8 mouse cellular contexts compared by ENCODE assay signal in genomic region chr17:47332664-47333063, GRCm38 (mm10). TPM values are rescaled to one million over a fixed set of nuclear protein-coding genes. Genes with fewer than 3 reads are reported as not detected.
A peak's percentile ranks its signal among the peaks of the same experiment; 100 is the strongest.
DNase-seq lines count a peak whose midpoint lies in the region; ATAC-seq and TF ChIP-seq lines count a peak whose summit lies in the region.
"Not testable (repeated sequence)": the region's sequence is repeated elsewhere in the genome, so short reads cannot be mapped to it uniquely, and the experiment has no call there.

No protein-coding gene starts in this region.

- TF ChIP-seq CTCF in C2C12 (IDR thresholded peaks at IDR 0.05; ENCODE audit: control insufficient read depth, insufficient read depth, insufficient read length): peak; percentile 12
- peak; percentile 10; the same call in 1 of the 2 replicates for TF ChIP-seq CTCF in small intestine, adult 2 months (IDR thresholded peaks at IDR 0.05; ENCODE audit: extremely low read depth, insufficient read length, insufficient replicate concordance, low read depth, low read length)

- not testable (repeated sequence) for H3K79me2 ChIP-seq in C2C12 (ENCODE audit: control insufficient read depth, insufficient read depth)

- H3K9me3 ChIP-seq in heart, embryonic 15.5 days (replicated peaks): not testable (repeated sequence)

- not testable (repeated sequence) for TF ChIP-seq POLR2A in small intestine, adult 2 months (IDR thresholded peaks at IDR 0.05; ENCODE audit: low read depth, low read length)

- not testable (repeated sequence) for H3K27me3 ChIP-seq in C2C12 (ENCODE audit: control insufficient read depth, insufficient read depth, insufficient read length); heart, embryonic 15.5 days; small intestine, adult 2 months (ENCODE audit: control insufficient read depth, insufficient read depth, low read length)

- not testable (repeated sequence) for H3K4me3 ChIP-seq in C2C12 (ENCODE audit: insufficient read depth, poor library complexity, severe bottlenecking); heart, embryonic 15.5 days; small intestine, adult 2 months (ENCODE audit: low read depth, low read length)

- not testable (repeated sequence) for H3K9ac ChIP-seq in heart, embryonic 15.5 days

- peak; percentile 24 for DNase-seq in adipocyte (ENCODE audit: low spot score)
- peak; percentile 10 for DNase-seq in embryo, embryonic 10 days (ENCODE audit: low spot score)
- peak; percentile 39 for DNase-seq in kidney, adult 9 months
- DNase-seq in left cerebral cortex, postnatal 14 days (ENCODE audit: low spot score in 2 of 2): peak; percentile 26 to 28
- DNase-seq in lung, postnatal 10 days: peak; percentile 38

- ATAC-seq in heart, embryonic 15.5 days (replicated peaks; ENCODE audit: insufficient number of reproducible peaks, insufficient read depth, low FRiP score, low read depth): not testable (repeated sequence)

- not testable (repeated sequence) for H3K79me3 ChIP-seq in C2C12 (ENCODE audit: low read depth)

- H3K36me3 ChIP-seq in C2C12 (ENCODE audit: control insufficient read depth, insufficient read depth): peaks cover 24% of the 10 kb centered on the region
- peaks cover 14% of the 10 kb centered on the region; the same call in 1 of the 2 replicates for H3K36me3 ChIP-seq in heart, embryonic 15.5 days
- H3K36me3 ChIP-seq in small intestine, adult 2 months (ENCODE audit: control insufficient read depth, insufficient read depth, low read length): not testable (repeated sequence)

- not testable (repeated sequence) for H3ac ChIP-seq in C2C12 (ENCODE audit: control insufficient read depth, insufficient read length, low read depth)

- 48% methylated on average over 5 of the region's 5 CpGs for whole genome bisulfite sequencing in heart, embryonic 15.5 days
- WGBS in small intestine, adult 2 months: 24% methylated on average over 5 of the region's 5 CpGs

- not testable (repeated sequence) for H3K4me1 ChIP-seq in heart, embryonic 15.5 days (replicated peaks); small intestine, adult 2 months (ENCODE audit: control insufficient read depth, insufficient read depth, insufficient read length, low read length)

- intact Hi-C loops in left cerebral cortex, postnatal 14 days (cut with DNase I): loop anchor here (5.0 kb wide), 2 partner anchors 190 to 295 kb away; no protein-coding TSS in a partner anchor

- peak overlapping the region; percentile 25; the same call in 1 of the 2 replicates for H3K27ac ChIP-seq in heart, embryonic 15.5 days
- H3K27ac ChIP-seq in small intestine, adult 2 months (ENCODE audit: insufficient read depth, low read depth, low read length): not testable (repeated sequence)

- H3K4me2 ChIP-seq in heart, embryonic 15.5 days: not testable (repeated sequence)

RNA-seq across cellular contexts. Expression of gene Mrps10, which starts 36.0 kb away (rescaled TPM):
- 88.2 TPM for polyA plus RNA-seq in C2C12 (2012; fragmentation: generic; extraction: Trizol)
- 58.4 and 61.0 TPM in 2 replicates for polyA plus RNA-seq in heart, embryonic 15.5 days (2015; fragmentation: Nextera tagmentation; extraction: Ambion mirVana)
- 10 to 100 TPM; 26.2 to 28.5 TPM for total RNA-seq in left cerebral cortex, postnatal 14 days (2021)
- 11.3 and 13.5 TPM in 2 replicates for polyA plus RNA-seq in small intestine, adult 2 months (2012; rRNA removed)

RNA-seq across cellular contexts. Expression of gene Guca1b, which starts 52.5 kb away (rescaled TPM):
- polyA plus RNA-seq in C2C12 (2012; fragmentation: generic; extraction: Trizol): 0.11 TPM
- 0.91 and 1.2 TPM in 2 replicates for polyA plus RNA-seq in heart, embryonic 15.5 days (2015; fragmentation: Nextera tagmentation; extraction: Ambion mirVana)
- under 1 TPM; 0.72 to 0.77 TPM for total RNA-seq in left cerebral cortex, postnatal 14 days (2021)
- polyA plus RNA-seq in small intestine, adult 2 months (2012; rRNA removed): 0.56 and 0.86 TPM in 2 replicates
